Mouse (Mus musculus) midbrain, postnatal 0 days (tissue): ENCODE results near the gene Qtrt2. TPM values are rescaled to one million over a fixed set of nuclear protein-coding genes. Genes with fewer than 3 reads are reported as not detected.

Experiments
- ATAC-seq: fragments of 200-750 bp; cut with Nextera tagmentation; 2 replicates; pipeline ENCODE4 v1.8.0; 2017; ENCODE audit warnings: moderate number of reproducible peaks, mild to moderate bottlenecking, moderate TSS enrichment, moderate library complexity; ENCODE audit not compliant: low FRiP score
- DNase-seq: peaks from one replicate; pipeline ENCODE4 v3.0.0-alpha.2; 2015; ENCODE audit warnings: low spot score
- H3K27ac ChIP-seq: fragments of 300-500 bp; sonication (generic); 2 replicates; pipeline ENCODE4 v1.5.1; 2014; ENCODE audit warnings: low read depth, mild to moderate bottlenecking, low read length, mixed read lengths
- H3K27me3 ChIP-seq: fragments of 300-500 bp; sonication (generic); 2 replicates; pipeline ENCODE4 v1.6.1; 2014; ENCODE audit warnings: low read length, control low read depth, mixed read lengths; ENCODE audit not compliant: insufficient read depth
- H3K36me3 ChIP-seq: fragments of 300-500 bp; sonication (generic); 2 replicates; pipeline ENCODE4 v1.6.1; 2014; ENCODE audit warnings: low read length, control low read depth, mixed read lengths; ENCODE audit not compliant: insufficient read depth
- H3K4me1 ChIP-seq: fragments of 300-500 bp; sonication (generic); 2 replicates; pipeline ENCODE4 v1.6.1; 2014; ENCODE audit warnings: mild to moderate bottlenecking, control low read depth, antibody characterized with exemption, low read length, mixed read lengths; ENCODE audit not compliant: insufficient read depth
- H3K4me2 ChIP-seq: fragments of 300-500 bp; sonication (generic); 2 replicates; pipeline ENCODE4 v1.6.1; 2014; ENCODE audit warnings: low read depth, mild to moderate bottlenecking, low read length, mixed read lengths; ENCODE audit not compliant: poor library complexity, severe bottlenecking
- H3K4me3 ChIP-seq: fragments of 300-500 bp; sonication (generic); 2 replicates; pipeline ENCODE4 v1.5.1; 2014; ENCODE audit warnings: low read depth, mild to moderate bottlenecking, low read length, moderate library complexity
- H3K9ac ChIP-seq: fragments of 300-500 bp; sonication (generic); replicated peaks from 2 replicates; pipeline ENCODE4 v1.6.1; 2014; ENCODE audit warnings: mild to moderate bottlenecking, low read length, moderate library complexity, mixed read lengths; ENCODE audit not compliant: poor library complexity, severe bottlenecking
- H3K9me3 ChIP-seq: fragments of 300-500 bp; sonication (generic); 2 replicates; pipeline ENCODE4 v1.6.1; 2016; ENCODE audit warnings: low read length, control low read depth
- CTCF ChIP-seq: IDR thresholded peaks from 2 replicates; pipeline ENCODE4 v1.5.1; 2016; ENCODE audit warnings: antibody characterized with exemption, mild to moderate bottlenecking
- WGBS: fragments of 180-500 bp; shearing (Covaris S2); extraction: QIAGEN DNeasy Blood & Tissue Kit; methylation state at CpG from one replicate; pipeline ENCODE4 v1.1.7; 2014; 5-methylcytosine and 5-hydroxymethylcytosine counted together
- polyA plus RNA-seq: library from polyadenylated mRNA; unstranded; fragments of >200 nt; fragmentation: Nextera tagmentation; extraction: Ambion mirVana; gene quantifications from 2 replicates; pipeline ENCODE4 v1.2.1, GENCODE M21; 2015
- total RNA-seq: library from RNA; depleted of rRNA; stranded (reverse); fragments of >200 nt; gene quantifications from 2 replicates; pipeline ENCODE4 v1.2.3, GENCODE M21; 2014; rRNA removed

Gene Qtrt2
- total RNA-seq (28.8 and 34.5 TPM in 2 replicates), polyA plus RNA-seq (10.3 TPM in 2 replicates)

- no peak for DNase-seq
- 47% methylated on average over 6 of the region's 6 CpGs for WGBS
Observed at GRCm38 (mm10) chr16:43926341-43926859, at the start of gene Qtrt2. Gene Qtrt2 (minus strand): TSS chr16:43926809.

GRCm38 (mm10) chr16:43973606-43974220 lies 47.1 kb upstream of the Qtrt2 start:
- H3K9ac ChIP-seq: no peak overlapping the region
- no peaks in the 10 kb centered on the region for H3K27me3 ChIP-seq
- WGBS: 79% methylated on average over 22 of the region's 22 CpGs
- H3K27ac ChIP-seq: no peak overlapping the region
- no peaks in the 10 kb centered on the region for H3K9me3 ChIP-seq
- DNase-seq: no peak
- no peak for TF ChIP-seq CTCF
- no peak for ATAC-seq
- peaks cover 9% of the 10 kb centered on the region for H3K36me3 ChIP-seq
- no peak overlapping the region for H3K4me3 ChIP-seq
- H3K4me2 ChIP-seq: no peak overlapping the region
- no peaks in the 10 kb centered on the region for H3K4me1 ChIP-seq

More at GRCm38 (mm10) chr16:43926341-43926859, at the start of gene Qtrt2:
- Histone ChIP-seq H3K4me2 (no peak within 1 kb of the TSS), H3K27me3 (no peaks in the 10 kb centered on the region), H3K9me3 (no peaks in the 10 kb centered on the region), H3K27ac (no peak within 1 kb of the TSS), H3K36me3 (no peaks in the 10 kb centered on the region), H3K9ac (no peak within 1 kb of the TSS), H3K4me3 (no peak within 1 kb of the TSS), H3K4me1 (no peaks in the 10 kb centered on the region)
- no peak for ATAC-seq
- TF ChIP-seq CTCF: no peak

GRCm38 (mm10) chr16:43973147-43973546 lies 46.5 kb upstream of the Qtrt2 start:
- no peaks in the 10 kb centered on the region for H3K27me3 ChIP-seq
- H3K9me3 ChIP-seq: no peaks in the 10 kb centered on the region
- no peak overlapping the region for H3K4me3 ChIP-seq
- ATAC-seq (no peak), DNase-seq (no peak)
- H3K27ac ChIP-seq: no peak overlapping the region
- H3K4me1 ChIP-seq: no peaks in the 10 kb centered on the region
- peaks cover 14% of the 10 kb centered on the region for H3K36me3 ChIP-seq
- no peak overlapping the region for H3K4me2 ChIP-seq
- no peak for TF ChIP-seq CTCF
- H3K9ac ChIP-seq: no peak overlapping the region
- 95% methylated on average over 11 of the region's 11 CpGs for WGBS

- no peak for DNase-seq
- no peaks in the 10 kb centered on the region for H3K27me3 ChIP-seq
- ATAC-seq: no peak
- WGBS: 94% methylated on average over 2 of the region's 2 CpGs
- no peak overlapping the region for H3K9ac ChIP-seq
- no peak for TF ChIP-seq CTCF
- H3K36me3 ChIP-seq: peaks cover 20% of the 10 kb centered on the region
- H3K4me2 ChIP-seq: no peak overlapping the region
- H3K9me3 ChIP-seq: no peaks in the 10 kb centered on the region
- no peaks in the 10 kb centered on the region for H3K4me1 ChIP-seq
- H3K27ac ChIP-seq: no peak overlapping the region
- no peak overlapping the region for H3K4me3 ChIP-seq
Observed at GRCm38 (mm10) chr16:43972391-43972790, 45.8 kb upstream of the Qtrt2 start.

- Histone ChIP-seq H3K27me3 (no peaks in the 10 kb centered on the region), H3K4me2 (no peak overlapping the region), H3K27ac (no peak overlapping the region), H3K4me3 (no peak overlapping the region), H3K36me3 (peaks cover 20% of the 10 kb centered on the region), H3K9me3 (no peaks in the 10 kb centered on the region), H3K4me1 (no peaks in the 10 kb centered on the region), H3K9ac (no peak overlapping the region)
- WGBS: 93% methylated on average over 9 of the region's 9 CpGs
- DNase-seq (no peak), ATAC-seq (no peak)
- no peak for TF ChIP-seq CTCF
Observed at GRCm38 (mm10) chr16:43971741-43972140, 45.1 kb upstream of the Qtrt2 start.

GRCm38 (mm10) chr16:43971189-43971588 lies 44.6 kb upstream of the Qtrt2 start:
- TF ChIP-seq CTCF: no peak
- Histone ChIP-seq H3K9me3 (no peaks in the 10 kb centered on the region), H3K27ac (no peak overlapping the region), H3K36me3 (peaks cover 20% of the 10 kb centered on the region), H3K4me1 (no peaks in the 10 kb centered on the region), H3K4me3 (no peak overlapping the region), H3K4me2 (no peak overlapping the region), H3K27me3 (no peaks in the 10 kb centered on the region), H3K9ac (no peak overlapping the region)
- ATAC-seq (no peak), DNase-seq (no peak)
- WGBS: 95% methylated on average over 11 of the region's 11 CpGs
